Mouse (Mus musculus): Measurements from ENCODE around the gene Plekha4. TPM values are rescaled to one million over a fixed set of nuclear protein-coding genes. Genes with fewer than 3 reads are reported as not detected.
"Not testable (repeated sequence)": the region's sequence is repeated elsewhere in the genome, so short reads cannot be mapped to it uniquely, and the experiment has no call there.

Plekha4 gene
- polyA plus RNA-seq, 1 experiment from 2014 or later: 7.3 TPM

DNA sequence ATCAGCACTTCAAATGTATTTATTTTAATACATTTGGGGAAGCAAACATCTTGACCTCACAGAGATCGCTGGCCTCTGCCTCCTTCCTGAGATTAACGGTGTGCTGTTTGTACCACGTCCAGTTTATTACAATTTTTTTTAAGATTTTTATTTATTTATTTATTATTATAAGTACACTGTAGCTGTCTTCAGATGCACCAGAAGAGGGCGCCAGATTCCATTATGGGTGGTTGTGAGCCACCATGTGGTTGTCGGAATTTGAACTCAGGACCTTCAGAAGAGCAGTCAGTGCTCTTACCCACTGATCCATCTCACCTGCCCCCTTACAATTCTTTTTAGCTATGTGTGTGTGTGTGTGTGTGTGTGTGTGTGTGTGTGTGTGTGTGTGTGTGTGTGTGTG, 9.3 kb upstream of the Plekha4 start:
- not testable (repeated sequence) for H3K4me2 ChIP-seq (ENCODE audit: low read depth, low read length); H3K27me3 ChIP-seq (replicated peaks; ENCODE audit: control insufficient read depth, insufficient read depth, low read length); H3K27ac ChIP-seq (replicated peaks; ENCODE audit: low read depth, low read length); H3K9me3 ChIP-seq (ENCODE audit: control insufficient read depth, low read length); H3K4me3 ChIP-seq (ENCODE audit: low read depth, low read length); ATAC-seq (ENCODE audit: low read depth); H3K4me1 ChIP-seq (ENCODE audit: control insufficient read depth, insufficient read depth, low read length); DNase-seq (ENCODE audit: low spot score); H3K36me3 ChIP-seq (ENCODE audit: control insufficient read depth, insufficient read depth, low read length); H3K9ac ChIP-seq (ENCODE audit: low read depth, low read length)
- WGBS: 71% methylated on average over 5 of the region's 5 CpGs

DNA sequence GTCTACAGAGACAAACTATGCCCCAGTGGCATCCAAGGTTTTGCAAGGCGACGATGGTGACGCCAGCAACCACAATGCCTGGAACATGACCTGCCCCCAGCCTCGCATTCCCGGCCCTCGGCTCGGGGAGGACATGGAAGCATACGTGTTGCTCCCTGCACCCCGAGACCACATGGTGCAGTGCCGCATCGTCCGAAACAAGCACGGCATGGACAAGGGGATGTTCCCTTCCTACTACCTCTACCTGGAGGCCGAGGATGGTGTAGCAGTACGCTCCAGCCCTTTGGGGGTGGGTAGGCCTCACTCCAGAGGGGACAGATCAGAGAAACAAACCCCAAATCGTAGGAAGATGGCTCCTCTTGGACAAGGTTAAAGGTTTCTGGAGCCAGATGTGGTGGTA, 7.5 kb upstream of the Plekha4 start:
- H3K4me3 ChIP-seq (ENCODE audit: low read depth, low read length): no peak overlapping the region
- peaks cover 10% of the 10 kb centered on the region; the same call in 1 of the 2 replicates for H3K36me3 ChIP-seq (ENCODE audit: control insufficient read depth, insufficient read depth, low read length)
- no peaks in the 10 kb centered on the region for H3K9me3 ChIP-seq (ENCODE audit: control insufficient read depth, low read length)
- ATAC-seq (ENCODE audit: low read depth) (no peak), DNase-seq (ENCODE audit: low spot score) (no peak)
- no peak overlapping the region for H3K9ac ChIP-seq (ENCODE audit: low read depth, low read length)
- H3K27me3 ChIP-seq (replicated peaks; ENCODE audit: control insufficient read depth, insufficient read depth, low read length): no peaks in the 10 kb centered on the region
- H3K27ac ChIP-seq (replicated peaks; ENCODE audit: low read depth, low read length): no peak overlapping the region
- peaks cover 5% of the 10 kb centered on the region; the same call in 1 of the 2 replicates for H3K4me1 ChIP-seq (ENCODE audit: control insufficient read depth, insufficient read depth, low read length)
- 92% methylated on average over 16 of the region's 16 CpGs for WGBS
- no peak overlapping the region for H3K4me2 ChIP-seq (ENCODE audit: low read depth, low read length)

DNA sequence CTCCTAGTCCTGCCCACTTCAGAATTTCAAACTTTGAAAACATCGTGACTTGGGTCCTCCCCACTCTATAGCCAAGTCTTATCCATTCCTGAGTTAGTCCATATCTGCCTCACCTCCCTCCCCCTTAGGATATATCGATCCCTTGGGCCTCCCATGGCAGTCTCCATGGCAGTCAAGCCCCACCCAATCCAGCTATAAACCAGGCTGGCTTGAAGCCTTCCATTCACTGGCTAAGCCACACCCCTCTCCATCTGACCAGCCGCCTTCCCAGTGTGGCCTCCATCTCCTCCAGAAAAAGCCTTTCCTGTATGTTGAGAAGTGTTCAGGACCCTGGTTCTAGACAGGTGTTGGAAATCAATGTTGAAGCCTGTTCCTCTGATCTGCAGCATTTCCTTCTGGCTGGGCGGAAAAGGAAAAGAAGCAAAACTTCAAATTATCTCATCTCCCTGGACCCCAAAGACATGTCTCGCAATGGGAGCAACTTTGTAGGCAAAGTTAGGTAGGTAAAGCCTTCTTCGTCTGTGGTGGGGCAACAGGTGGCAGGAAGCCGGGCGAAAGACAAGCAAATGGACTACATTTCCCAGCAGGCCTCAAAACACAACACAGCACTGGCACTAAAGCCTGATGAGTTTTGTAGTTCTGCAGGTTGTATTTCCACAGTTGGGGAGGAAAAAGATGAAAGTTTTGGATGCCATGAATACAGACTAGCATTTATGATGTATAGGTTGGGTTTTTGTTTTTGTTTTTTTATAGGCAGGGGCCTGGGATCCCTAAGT, 6.6 kb upstream of the Plekha4 start:
- DNase-seq (ENCODE audit: low spot score): no peak
- no peak overlapping the region for H3K9ac ChIP-seq (ENCODE audit: low read depth, low read length)
- no peak overlapping the region for H3K4me3 ChIP-seq (ENCODE audit: low read depth, low read length)
- H3K9me3 ChIP-seq (ENCODE audit: control insufficient read depth, low read length): no peaks in the 10 kb centered on the region
- peaks cover 7% of the 10 kb centered on the region; the same call in 1 of the 2 replicates for H3K4me1 ChIP-seq (ENCODE audit: control insufficient read depth, insufficient read depth, low read length)
- no peaks in the 10 kb centered on the region for H3K27me3 ChIP-seq (replicated peaks; ENCODE audit: control insufficient read depth, insufficient read depth, low read length)
- no peak for ATAC-seq (ENCODE audit: low read depth)
- H3K27ac ChIP-seq (replicated peaks; ENCODE audit: low read depth, low read length): no peak overlapping the region
- H3K36me3 ChIP-seq (ENCODE audit: control insufficient read depth, insufficient read depth, low read length): peaks cover 10% of the 10 kb centered on the region; the same call in 1 of the 2 replicates
- no peak overlapping the region for H3K4me2 ChIP-seq (ENCODE audit: low read depth, low read length)
- 80% methylated on average over 8 of the region's 8 CpGs for WGBS

DNA sequence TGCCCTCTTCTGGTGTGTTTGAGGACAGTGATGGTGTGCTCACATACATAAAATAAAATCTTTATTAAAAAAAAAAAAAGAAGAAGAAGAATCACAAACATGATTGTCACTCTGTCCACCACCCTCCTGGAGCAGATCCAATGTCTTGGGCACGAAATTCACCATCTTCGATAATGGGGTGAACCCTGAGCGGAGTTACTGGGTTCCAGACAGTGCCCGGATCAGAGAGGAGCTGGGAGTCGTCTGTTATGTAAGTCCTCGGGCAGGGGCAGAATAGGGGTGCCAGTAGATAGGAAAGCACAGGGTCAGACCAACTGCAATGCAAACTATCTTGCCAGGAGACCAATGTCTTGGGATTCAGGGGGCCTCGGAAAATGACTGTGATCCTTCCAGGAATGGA, 5.5 kb upstream of the Plekha4 start:
- no peak overlapping the region for H3K9ac ChIP-seq (ENCODE audit: low read depth, low read length)
- peaks cover 10% of the 10 kb centered on the region; the same call in 1 of the 2 replicates for H3K36me3 ChIP-seq (ENCODE audit: control insufficient read depth, insufficient read depth, low read length)
- H3K4me3 ChIP-seq (ENCODE audit: low read depth, low read length): no peak overlapping the region
- H3K27me3 ChIP-seq (replicated peaks; ENCODE audit: control insufficient read depth, insufficient read depth, low read length): no peaks in the 10 kb centered on the region
- no peak overlapping the region for H3K27ac ChIP-seq (replicated peaks; ENCODE audit: low read depth, low read length)
- no peak for ATAC-seq (ENCODE audit: low read depth)
- 87% methylated on average over 7 of the region's 7 CpGs for WGBS
- no peak for DNase-seq (ENCODE audit: low spot score)
- H3K4me1 ChIP-seq (ENCODE audit: control insufficient read depth, insufficient read depth, low read length): peaks cover 17% of the 10 kb centered on the region
- no peaks in the 10 kb centered on the region for H3K9me3 ChIP-seq (ENCODE audit: control insufficient read depth, low read length)
- H3K4me2 ChIP-seq (ENCODE audit: low read depth, low read length): no peak overlapping the region

DNA sequence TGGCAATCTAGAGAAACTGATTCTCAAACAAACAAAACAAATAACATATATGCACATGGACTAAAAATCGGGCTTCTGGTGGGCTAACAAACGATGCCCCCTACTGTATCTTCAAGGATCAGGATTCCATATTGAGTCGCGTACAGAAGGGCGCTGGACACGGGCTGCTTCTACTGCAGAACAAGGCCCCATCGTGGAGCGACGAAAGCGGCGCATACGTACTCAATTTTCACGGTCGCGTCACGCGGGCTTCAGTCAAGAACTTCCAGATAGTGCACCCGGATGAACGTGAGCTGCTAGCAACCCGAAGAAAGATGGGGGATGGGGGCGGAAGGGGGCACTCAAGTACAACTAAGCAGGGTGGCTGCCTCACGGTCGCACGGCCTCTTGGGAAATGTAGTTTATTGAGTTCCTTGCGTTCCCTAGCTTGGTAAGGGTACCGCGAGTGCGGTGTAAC, 4.4 kb upstream of the Plekha4 start:
- peaks cover 17% of the 10 kb centered on the region for H3K4me1 ChIP-seq (ENCODE audit: control insufficient read depth, insufficient read depth, low read length)
- peaks cover 10% of the 10 kb centered on the region; the same call in 1 of the 2 replicates for H3K36me3 ChIP-seq (ENCODE audit: control insufficient read depth, insufficient read depth, low read length)
- peak; percentile 83 for ATAC-seq (ENCODE audit: low read depth)
- peak overlapping the region; percentile 42 for H3K4me3 ChIP-seq (ENCODE audit: low read depth, low read length)
- H3K9ac ChIP-seq (ENCODE audit: low read depth, low read length): peak overlapping the region; percentile 54
- peak overlapping the region; percentile 53 for H3K4me2 ChIP-seq (ENCODE audit: low read depth, low read length)
- H3K27ac ChIP-seq (replicated peaks; ENCODE audit: low read depth, low read length): peak overlapping the region; percentile 86
- no peaks in the 10 kb centered on the region for H3K27me3 ChIP-seq (replicated peaks; ENCODE audit: control insufficient read depth, insufficient read depth, low read length)
- under 1% methylated on average over 28 of the region's 28 CpGs for WGBS
- H3K9me3 ChIP-seq (ENCODE audit: control insufficient read depth, low read length): no peaks in the 10 kb centered on the region
- DNase-seq (ENCODE audit: low spot score): peak; percentile 98

DNA sequence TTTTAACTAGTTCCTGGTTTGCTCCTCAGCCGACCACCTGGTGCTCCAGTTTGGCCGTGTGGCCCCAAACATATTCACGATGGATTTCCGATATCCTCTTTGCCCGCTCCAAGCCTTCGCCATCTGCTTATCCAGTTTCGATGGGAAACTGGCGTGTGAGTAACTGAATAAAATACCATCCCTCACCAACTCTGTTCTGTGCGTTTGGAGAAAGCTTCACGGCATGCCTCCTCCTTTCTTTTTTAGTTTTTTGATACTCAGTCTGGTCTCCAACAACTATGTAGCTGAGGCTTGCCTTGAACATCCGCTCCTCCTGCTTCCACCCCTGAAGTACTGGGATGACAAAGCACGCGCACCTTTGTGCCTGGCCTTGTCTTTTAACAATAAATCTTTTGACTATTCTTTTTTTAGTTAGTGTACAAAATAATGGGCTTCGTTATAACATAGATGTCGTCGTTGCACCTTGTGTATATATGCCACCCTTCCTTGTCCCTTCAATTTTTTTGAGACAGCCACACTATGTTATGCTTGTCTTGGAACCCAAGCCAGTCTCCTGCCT, 3.9 kb upstream of the Plekha4 start:
- 58% methylated on average over 16 of the region's 16 CpGs for WGBS
- ATAC-seq (ENCODE audit: low read depth): no peak
- no peaks in the 10 kb centered on the region for H3K27me3 ChIP-seq (replicated peaks; ENCODE audit: control insufficient read depth, insufficient read depth, low read length)
- H3K4me1 ChIP-seq (ENCODE audit: control insufficient read depth, insufficient read depth, low read length): peaks cover 17% of the 10 kb centered on the region
- peak overlapping the region; percentile 86 for H3K27ac ChIP-seq (replicated peaks; ENCODE audit: low read depth, low read length)
- peak overlapping the region; percentile 54; the same call in 1 of the 2 replicates for H3K9ac ChIP-seq (ENCODE audit: low read depth, low read length)
- H3K4me2 ChIP-seq (ENCODE audit: low read depth, low read length): peak overlapping the region; percentile 53
- peak overlapping the region; percentile 42 for H3K4me3 ChIP-seq (ENCODE audit: low read depth, low read length)
- no peak for DNase-seq (ENCODE audit: low spot score)
- H3K36me3 ChIP-seq (ENCODE audit: control insufficient read depth, insufficient read depth, low read length): peaks cover 10% of the 10 kb centered on the region; the same call in 1 of the 2 replicates
- no peaks in the 10 kb centered on the region for H3K9me3 ChIP-seq (ENCODE audit: control insufficient read depth, low read length)

DNA sequence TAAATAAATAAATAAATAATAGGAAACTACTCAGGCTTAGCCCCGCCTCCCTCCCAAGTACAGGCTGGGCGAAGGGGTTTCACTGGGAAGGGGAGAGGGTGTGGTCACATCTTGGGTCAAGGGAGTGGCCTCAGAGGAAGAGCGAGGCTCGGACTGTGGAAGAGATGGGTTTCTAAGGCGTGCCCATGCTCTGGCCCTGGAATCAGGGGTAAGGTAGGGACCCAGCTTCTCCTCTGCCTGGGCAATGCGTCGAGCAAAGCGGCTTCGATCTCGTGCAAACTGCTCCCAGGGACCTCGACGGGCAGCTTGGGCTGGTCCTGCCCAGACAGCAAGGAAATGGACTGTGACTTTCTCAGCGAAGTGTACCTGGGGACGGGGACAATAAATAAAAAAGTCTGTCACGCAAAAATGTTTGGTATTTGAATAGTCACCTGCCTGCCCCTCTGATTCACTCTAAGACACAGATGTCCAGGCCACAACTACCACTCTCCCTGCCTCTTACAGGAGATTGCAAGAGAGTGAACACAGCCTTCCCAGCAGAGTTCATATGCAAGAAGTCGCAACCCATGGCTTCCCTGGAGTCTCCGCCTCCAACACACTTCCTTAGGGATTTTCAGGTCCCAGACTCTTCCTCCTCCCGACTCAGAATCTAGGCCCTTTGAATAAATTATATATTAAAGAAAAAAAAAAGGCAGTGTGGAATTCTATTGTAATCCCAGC, 3.0 kb upstream of the Plekha4 start:
- Histone ChIP-seq H3K27me3 (replicated peaks; ENCODE audit: control insufficient read depth, insufficient read depth, low read length) (no peaks in the 10 kb centered on the region), H3K4me1 (ENCODE audit: control insufficient read depth, insufficient read depth, low read length) (peaks cover 17% of the 10 kb centered on the region), H3K27ac (replicated peaks; ENCODE audit: low read depth, low read length) (no peak overlapping the region), H3K36me3 (ENCODE audit: control insufficient read depth, insufficient read depth, low read length) (peaks cover 10% of the 10 kb centered on the region; the same call in 1 of the 2 replicates), H3K9me3 (ENCODE audit: control insufficient read depth, low read length) (no peaks in the 10 kb centered on the region), H3K4me3 (ENCODE audit: low read depth, low read length) (no peak overlapping the region), H3K4me2 (ENCODE audit: low read depth, low read length) (peak overlapping the region; percentile 13), H3K9ac (ENCODE audit: low read depth, low read length) (no peak overlapping the region)
- ATAC-seq (ENCODE audit: low read depth) (no peak), DNase-seq (ENCODE audit: low spot score) (no peak)
- WGBS: 67% methylated on average over 18 of the region's 18 CpGs

DNA sequence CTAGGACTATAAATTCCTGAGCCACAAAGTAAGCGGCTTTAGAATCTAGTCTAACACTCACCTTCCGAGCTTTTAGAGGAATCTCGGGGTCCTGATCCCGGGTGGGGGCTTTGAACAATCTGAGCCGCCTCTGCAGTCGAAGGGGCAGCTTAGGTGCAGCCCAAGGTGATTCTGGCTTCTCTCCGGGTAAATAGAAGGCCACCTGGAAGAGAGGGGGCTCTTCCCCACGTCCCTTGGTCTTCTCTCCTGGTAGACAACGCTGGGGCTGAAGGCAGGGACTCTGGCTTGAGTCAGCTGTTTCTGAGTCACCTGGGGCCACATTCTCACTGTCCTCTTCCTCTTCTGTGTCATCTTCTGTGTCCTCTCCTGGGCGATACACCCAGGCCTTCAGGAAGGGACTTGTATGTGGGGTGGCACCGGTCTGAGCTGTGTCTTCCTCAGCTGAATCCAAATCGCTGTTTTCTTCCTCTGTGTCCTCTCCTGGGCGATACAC, 2.4 kb upstream of the Plekha4 start:
- H3K27ac ChIP-seq (replicated peaks; ENCODE audit: low read depth, low read length): no peak overlapping the region

More for the DNA sequence above, 2.4 kb upstream of the Plekha4 start:
- H3K4me3 ChIP-seq (ENCODE audit: low read depth, low read length): no peak overlapping the region
- DNase-seq (ENCODE audit: low spot score) (no peak), ATAC-seq (ENCODE audit: low read depth) (no peak)
- H3K9me3 ChIP-seq (ENCODE audit: control insufficient read depth, low read length): no peaks in the 10 kb centered on the region
- H3K4me2 ChIP-seq (ENCODE audit: low read depth, low read length): peak overlapping the region; percentile 13
- peaks cover 10% of the 10 kb centered on the region; the same call in 1 of the 2 replicates for H3K36me3 ChIP-seq (ENCODE audit: control insufficient read depth, insufficient read depth, low read length)
- H3K9ac ChIP-seq (ENCODE audit: low read depth, low read length): no peak overlapping the region
- WGBS: 88% methylated on average over 13 of the region's 13 CpGs
- no peaks in the 10 kb centered on the region for H3K27me3 ChIP-seq (replicated peaks; ENCODE audit: control insufficient read depth, insufficient read depth, low read length)
- peaks cover 17% of the 10 kb centered on the region for H3K4me1 ChIP-seq (ENCODE audit: control insufficient read depth, insufficient read depth, low read length)
